Mouse (Mus musculus) liver, adult 2 months (tissue): ENCODE results near the gene Olfr313.

Experiments used
- CTCF ChIP-seq: fragments of 200-500 bp; IDR thresholded peaks from 2 replicates; pipeline ENCODE4 v1.5.1; 2011; ENCODE audit warnings: low read depth, low read length, control low read depth
- POLR2A ChIP-seq: fragments of 200-500 bp; IDR thresholded peaks from 2 replicates; pipeline ENCODE4 v1.6.1; 2011; ENCODE audit warnings: low read length, control low read depth; ENCODE audit not compliant: insufficient read depth; ENCODE audit errors: extremely low read depth

GRCm38 (mm10) chr11:58867039-58867953 lies 52.5 kb downstream of the Olfr313 start, which contains the start of gene 2810021J22Rik:
- peak; percentile 34 for TF ChIP-seq CTCF
- peak; percentile 43 for TF ChIP-seq POLR2A
